Mouse (Mus musculus) MEL (cell line): ENCODE measurements around the gene Ncf4. TPM values are rescaled to one million over a fixed set of nuclear protein-coding genes. Genes with fewer than 3 reads are reported as not detected.

ENCODE experiments used
- DNase-seq: peaks from one replicate; pipeline ENCODE4 v3.0.0; 2011; ENCODE audit warnings: low read depth, low spot score
- H3K27ac ChIP-seq: 2 replicates; pipeline ENCODE4 v1.5.1; 2012; ENCODE audit warnings: low read depth, mild to moderate bottlenecking, control low read depth, low read length, moderate library complexity; ENCODE audit not compliant: control insufficient read depth
- H3K27me3 ChIP-seq, 2 experiments: fragments of 150-350 bp in 1 of 2; sonication (generic) in 1 of 2; 2 replicates each; pipeline ENCODE4 v1.6.1; 2012; ENCODE audit warnings: low read length in 2 of 2, mild to moderate bottlenecking in 2 of 2, improper control_type of control experiment in 1 of 2, moderate library complexity in 1 of 2; ENCODE audit not compliant: insufficient read depth in 2 of 2, control insufficient read depth in 1 of 2
- H3K36me3 ChIP-seq, 2 experiments: 2 replicates each; pipeline ENCODE4 v1.6.1; 2012 to 2014; ENCODE audit warnings: low read length in 2 of 2, improper control_type of control experiment in 1 of 2, inconsistent platforms in 1 of 2, mild to moderate bottlenecking in 1 of 2; ENCODE audit not compliant: insufficient read depth in 2 of 2, control insufficient read depth in 1 of 2
- H3K4me1 ChIP-seq, 2 experiments: fragments of 150-350 bp in 1 of 2; sonication (generic) in 1 of 2; 2 replicates each; pipeline ENCODE4 v1.6.1; 2012; ENCODE audit warnings: low read length in 2 of 2, improper control_type of control experiment in 1 of 2, mild to moderate bottlenecking in 1 of 2; ENCODE audit not compliant: insufficient read depth in 2 of 2, control insufficient read depth in 1 of 2
- H3K4me3 ChIP-seq, 2 experiments: fragments of 150-350 bp in 1 of 2; sonication (generic) in 1 of 2; 2 replicates each; pipeline ENCODE4 v1.5.1; 2012; ENCODE audit warnings: low read depth in 2 of 2, low read length in 2 of 2, mild to moderate bottlenecking in 2 of 2, moderate library complexity in 2 of 2, control low read depth in 1 of 2, improper control_type of control experiment in 1 of 2; ENCODE audit not compliant: control insufficient read depth in 1 of 2, insufficient read depth in 1 of 2
- H3K79me2 ChIP-seq: 2 replicates; pipeline ENCODE4 v1.6.1; 2012; ENCODE audit warnings: mild to moderate bottlenecking, low read length, moderate library complexity; ENCODE audit not compliant: control insufficient read depth, poor library complexity, insufficient read depth
- H3K9ac ChIP-seq: 2 replicates; pipeline ENCODE4 v1.6.1; 2012; ENCODE audit warnings: low read depth, mild to moderate bottlenecking, control low read depth, low read length, moderate library complexity; ENCODE audit not compliant: control insufficient read depth, poor library complexity, severe bottlenecking
- H3K9me3 ChIP-seq: fragments of 150-350 bp; sonication (generic); replicated peaks from 2 replicates; pipeline ENCODE4 v1.6.1; 2012; ENCODE audit warnings: mild to moderate bottlenecking, low read length, improper control_type of control experiment, moderate library complexity; ENCODE audit not compliant: insufficient read depth
- BHLHE40 ChIP-seq: IDR thresholded peaks from 2 replicates; pipeline ENCODE4 v1.6.1; 2012; ENCODE audit warnings: low read depth, mild to moderate bottlenecking, inconsistent platforms, low read length, improper control_type of control experiment, borderline replicate concordance
- CHD1 ChIP-seq: IDR thresholded peaks from 2 replicates; pipeline ENCODE4 v1.6.1; 2012; ENCODE audit warnings: low read depth, mild to moderate bottlenecking, inconsistent platforms, low read length, improper control_type of control experiment
- CHD2 ChIP-seq: IDR thresholded peaks from 2 replicates; pipeline ENCODE4 v1.6.1; 2011; ENCODE audit warnings: low read length, improper control_type of control experiment
- ELF1 ChIP-seq: IDR thresholded peaks from 2 replicates; pipeline ENCODE4 v1.6.1; 2014; ENCODE audit warnings: low read depth, mild to moderate bottlenecking, inconsistent platforms, low read length, improper control_type of control experiment, moderate library complexity
- EP300 ChIP-seq, 2 experiments: IDR thresholded peaks; 2 replicates each; pipeline ENCODE4 v1.6.1; 2011; ENCODE audit warnings: improper control_type of control experiment in 2 of 2, low read length in 2 of 2, low read depth in 1 of 2, mild to moderate bottlenecking in 1 of 2
- ETS1 ChIP-seq: IDR thresholded peaks from 2 replicates; pipeline ENCODE4 v1.6.1; 2012; ENCODE audit warnings: low read depth, mild to moderate bottlenecking, inconsistent platforms, low read length, improper control_type of control experiment, moderate library complexity
- GATA1 ChIP-seq: IDR thresholded peaks from 2 replicates; pipeline ENCODE4 v1.6.1; 2011; ENCODE audit warnings: low read depth, low read length, improper control_type of control experiment
- HCFC1 ChIP-seq: IDR thresholded peaks from 2 replicates; pipeline ENCODE4 v1.6.1; 2012; ENCODE audit warnings: low read depth, mild to moderate bottlenecking, inconsistent platforms, low read length, improper control_type of control experiment, moderate library complexity
- KAT2A ChIP-seq: conservative IDR thresholded peaks from 2 replicates; pipeline ENCODE4 v1.6.1; 2012; ENCODE audit warnings: low read depth, low read length, improper control_type of control experiment, inconsistent platforms
- MAX ChIP-seq: IDR thresholded peaks from 2 replicates; pipeline ENCODE4 v1.6.1; 2011; ENCODE audit warnings: low read length, improper control_type of control experiment
- MAZ ChIP-seq: IDR thresholded peaks from 2 replicates; pipeline ENCODE4 v1.6.1; 2012; ENCODE audit warnings: low read depth, mild to moderate bottlenecking, inconsistent platforms, low read length, improper control_type of control experiment
- MEF2A ChIP-seq: IDR thresholded peaks from 2 replicates; pipeline ENCODE4 v1.6.1; 2014; ENCODE audit warnings: low read depth, mild to moderate bottlenecking, inconsistent platforms, low read length, improper control_type of control experiment; ENCODE audit not compliant: poor library complexity, insufficient replicate concordance, severe bottlenecking; ENCODE audit errors: extremely low read depth
- MYB ChIP-seq: IDR thresholded peaks from 2 replicates; pipeline ENCODE4 v1.6.1; 2011; ENCODE audit warnings: mild to moderate bottlenecking, low read depth, low read length, improper control_type of control experiment
- MYC ChIP-seq: IDR thresholded peaks from 2 replicates; pipeline ENCODE4 v1.6.1; 2011; ENCODE audit warnings: low read depth, mild to moderate bottlenecking, low read length, improper control_type of control experiment, moderate library complexity
- NELFE ChIP-seq: IDR thresholded peaks from 2 replicates; pipeline ENCODE4 v1.6.1; 2011; ENCODE audit warnings: low read depth, low read length, improper control_type of control experiment
- POLR2AphosphoS5 ChIP-seq: IDR thresholded peaks from 2 replicates; pipeline ENCODE4 v1.6.1; 2012; ENCODE audit warnings: low read depth, borderline replicate concordance, mild to moderate bottlenecking, inconsistent platforms, low read length, moderate library complexity, mixed read lengths
- RCOR1 ChIP-seq: IDR thresholded peaks from 2 replicates; pipeline ENCODE4 v1.6.1; 2012; ENCODE audit warnings: low read depth, mild to moderate bottlenecking, inconsistent platforms, low read length, improper control_type of control experiment
- SIN3A ChIP-seq: IDR thresholded peaks from 2 replicates; pipeline ENCODE4 v1.6.1; 2012; ENCODE audit warnings: low read length, improper control_type of control experiment, inconsistent platforms
- SMC3 ChIP-seq: IDR thresholded peaks from 2 replicates; pipeline ENCODE4 v1.6.1; 2011; ENCODE audit warnings: low read depth, low read length, improper control_type of control experiment
- TAL1 ChIP-seq: IDR thresholded peaks from 2 replicates; pipeline ENCODE4 v1.6.1; 2012; ENCODE audit warnings: mild to moderate bottlenecking, inconsistent platforms, low read length, moderate library complexity, mixed read lengths
- TCF12 ChIP-seq: IDR thresholded peaks from 2 replicates; pipeline ENCODE4 v1.6.1; 2014; ENCODE audit warnings: low read depth, mild to moderate bottlenecking, inconsistent platforms, low read length, improper control_type of control experiment, moderate library complexity
- USF1 ChIP-seq: IDR thresholded peaks from 2 replicates; pipeline ENCODE4 v1.6.1; 2014; ENCODE audit warnings: low read depth, mild to moderate bottlenecking, inconsistent platforms, low read length, improper control_type of control experiment, moderate library complexity
- USF2 ChIP-seq, 2 experiments: IDR thresholded peaks; 2 replicates each; pipeline ENCODE4 v1.6.1; 2011 to 2012; ENCODE audit warnings: improper control_type of control experiment in 2 of 2, low read length in 2 of 2, borderline replicate concordance in 1 of 2, inconsistent platforms in 1 of 2, low read depth in 1 of 2, mild to moderate bottlenecking in 1 of 2; ENCODE audit not compliant: insufficient read depth in 1 of 2
- ZMIZ1 ChIP-seq: IDR thresholded peaks from 2 replicates; pipeline ENCODE4 v1.6.1; 2012; ENCODE audit warnings: low read depth, mild to moderate bottlenecking, inconsistent platforms, low read length, improper control_type of control experiment, moderate library complexity
- polyA plus RNA-seq, 2 experiments: library from polyadenylated mRNA; stranded (reverse) in 1 of 2; unstranded in 1 of 2; fragments of >175 nt in 1 of 2; fragments of >200 nt in 1 of 2; gene quantifications; 2 replicates each; pipeline versions ENCODE4 v1.2.1 to v1.2.4; 2012; ENCODE audit warnings: low replicate concordance in 2 of 2, low read depth in 1 of 2; ENCODE audit not compliant: insufficient read length in 2 of 2, insufficient read depth in 1 of 2, missing spikeins in 1 of 2
- total RNA-seq: library from RNA; depleted of rRNA; stranded (reverse); fragments of 300-350 nt; gene quantifications from 2 replicates; pipeline ENCODE4 v1.2.3, GENCODE M21; 2012

The Ncf4 gene
- total and polyA plus RNA-seq, 3 experiments: 1.7 to 16.5 TPM; not detected in 1

DNA sequence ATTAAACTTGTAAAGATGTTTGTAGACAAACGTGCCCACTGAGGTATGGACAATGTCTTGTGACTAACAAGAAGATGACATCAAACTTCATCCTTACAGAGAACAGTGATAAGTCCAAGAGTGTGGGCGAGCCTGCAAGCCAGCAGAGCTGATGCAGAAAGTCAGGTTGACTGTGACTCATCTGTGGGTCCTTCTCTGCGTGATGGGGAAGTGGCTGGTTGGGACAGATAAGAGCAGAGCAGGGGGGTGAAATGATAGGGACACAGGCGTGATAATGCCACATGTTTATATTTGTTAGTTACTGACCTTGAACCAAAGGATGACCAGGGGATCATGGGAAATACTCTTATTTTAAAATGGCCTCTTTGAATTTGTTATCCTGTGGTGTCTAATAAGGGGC, 23.3 kb downstream of the Ncf4 start (continued):
- no peak; the same call in 1 of the 2 replicates for TF ChIP-seq ELF1
- TF ChIP-seq, all 39 proteins: peak for 19

DNA sequence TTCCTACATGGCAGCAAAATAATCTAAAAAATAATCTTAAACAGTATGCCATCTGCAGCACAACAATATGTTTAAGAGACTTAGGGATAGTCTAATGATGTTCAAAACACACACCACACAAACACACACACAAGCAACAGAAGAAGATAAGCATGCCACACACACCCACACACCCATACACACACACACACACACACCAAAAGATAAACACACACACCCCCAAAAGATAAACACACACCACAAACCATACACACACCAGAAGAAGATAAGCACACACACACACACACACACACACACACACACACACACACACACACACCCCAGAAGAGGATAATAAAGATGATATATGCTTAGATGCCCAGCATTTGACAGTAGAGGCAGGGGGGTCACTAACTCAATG, 26.6 kb downstream of the Ncf4 start:
- Histone ChIP-seq H3K4me1 (peaks cover 13 to 44% of the 10 kb centered on the region in 2 experiments), H3K79me2 (no peaks in the 10 kb centered on the region), H3K27me3 (no peaks in the 10 kb centered on the region), H3K9ac (no peak overlapping the region), H3K27ac (peak overlapping the region; percentile 59), H3K4me3 (no peak overlapping the region), H3K36me3 (peaks cover 0 to 29% of the 10 kb centered on the region in 2 experiments; a peak in 2 of 4 replicates), H3K9me3 (no peaks in the 10 kb centered on the region)
- DNase-seq: no peak
- TF ChIP-seq EP300 (IDR thresholded peaks at IDR 0.05; ENCODE audit: low read depth in 1 of 2, low read length in 2 of 2): peak; percentile 58 to 82; a peak in 3 of 4 replicates
- peak; percentile 40; the same call in 1 of the 2 replicates for TF ChIP-seq RCOR1
- TF ChIP-seq HCFC1: 0 out of 2 replicates have a peak, but pooled peaks have one; percentile 26
- no peak for TF ChIP-seq USF2 (IDR thresholded peaks at IDR 0.05; ENCODE audit: borderline replicate concordance in 1 of 2, insufficient read depth in 1 of 2, low read depth in 1 of 2, low read length in 2 of 2)
- TF ChIP-seq TAL1: peak; percentile 43; the same call in 1 of the 2 replicates
- TF ChIP-seq GATA1: peak; percentile 76
- TF ChIP-seq TCF12: peak; percentile 88
- no peak for TF ChIP-seq MAZ
- TF ChIP-seq ETS1: peak; percentile 61
- 0 out of 2 replicates have a peak, but pooled peaks have one; percentile 16 for TF ChIP-seq KAT2A
- TF ChIP-seq USF1: no peak
- no peak for TF ChIP-seq SMC3
- TF ChIP-seq NELFE: no peak
- peak; percentile 25; the same call in 1 of the 2 replicates for TF ChIP-seq MAX

GRCm38 (mm10) chr15:78278308-78278707, 33.7 kb downstream of the Ncf4 start:
- Histone ChIP-seq H3K27ac (peak overlapping the region; percentile 54), H3K79me2 (no peaks in the 10 kb centered on the region), H3K36me3 (peaks cover 0 to 12% of the 10 kb centered on the region in 2 experiments; a peak in 2 of 4 replicates), H3K9me3 (no peaks in the 10 kb centered on the region), H3K4me3 (no peak overlapping the region), H3K9ac (no peak overlapping the region), H3K4me1 (peaks cover 0 to 28% of the 10 kb centered on the region in 2 experiments; a peak in 3 of 4 replicates), H3K27me3 (no peaks in the 10 kb centered on the region)
- DNase-seq: peak; percentile 61
- TF ChIP-seq BHLHE40: 0 out of 2 replicates have a peak, but pooled peaks have one; percentile 48
- peak; percentile 75 for TF ChIP-seq MAX
- no peak for TF ChIP-seq ZMIZ1
- no peak for TF ChIP-seq CHD1
- no peak for TF ChIP-seq SMC3
- TF ChIP-seq MEF2A: no peak
- no peak for TF ChIP-seq POLR2AphosphoS5
- TF ChIP-seq MYB: no peak
- TF ChIP-seq TAL1: peak; percentile 43
- peak; percentile 67; the same call in 1 of the 2 replicates for TF ChIP-seq ETS1
- no peak for TF ChIP-seq SIN3A
- TF ChIP-seq EP300 (IDR thresholded peaks at IDR 0.05; ENCODE audit: low read depth in 1 of 2, low read length in 2 of 2): peak; percentile 60 to 68; a peak in 3 of 4 replicates
- no peak for TF ChIP-seq MAZ
- TF ChIP-seq MYC: peak; percentile 55; the same call in 1 of the 2 replicates
- peak; percentile 66 for TF ChIP-seq GATA1
- TF ChIP-seq TCF12: peak; percentile 69
- no peak for TF ChIP-seq CHD2
- no peak for TF ChIP-seq ELF1
